13 mouse cellular contexts compared by ENCODE assay signal in genomic region chr16:90112577-90113155, GRCm38 (mm10). TPM values are rescaled to one million over a fixed set of nuclear protein-coding genes. Genes with fewer than 3 reads are reported as not detected.
DNase-seq lines count a peak whose midpoint lies in the region; ATAC-seq lines count a peak whose summit lies in the region.
"Had no signal": no experiment of that assay in that cellular context is flagged by ENCODE, and none has a peak within 500 bp of the region (broad histone marks: within the 10 kb centered on the region; RNA-seq: fewer than 3 reads in every experiment).

No protein-coding gene starts in this region.

- peak; percentile 92 for ATAC-seq in megakaryocyte, adult 5-6 weeks (ENCODE audit: poor library complexity, severe bottlenecking)

- DNase-seq in adrenal gland, postnatal 14 days = peak; percentile 62
- no peak for DNase-seq in adrenal gland, postnatal 4 days (ENCODE audit: low spot score in 2 of 2)
- peak; percentile 36 to 59 for DNase-seq in layer of hippocampus, adult 18-20 months (ENCODE audit: low spot score in 2 of 2)
- DNase-seq in layer of hippocampus, adult 9-10 months (ENCODE audit: low spot score) = no peak
- DNase-seq in heart, adult 9 months (ENCODE audit: low spot score in 2 of 2) = peak; percentile 44 to 63
- DNase-seq in thymus, postnatal 0 days (ENCODE audit: low spot score) = no peak
- no peak for DNase-seq in ovary, postnatal 10 days (ENCODE audit: low spot score)
- DNase-seq: B cell, adult 2 months; cerebellum, adult 18-20 months; kidney, adult 8-10 months; liver; midbrain, embryonic 14.5 days had no signal

RNA-seq across cellular contexts. Expression of gene Tiam1, which starts 30.9 kb away (rescaled TPM):
- total RNA-seq in adrenal gland, postnatal 14 days (2021) = 64.1 and 72.8 TPM in 2 replicates
- total RNA-seq in adrenal gland, postnatal 4 days (2021) = 10 to 100 TPM; 67.9 to 73.4 TPM
- total RNA-seq in layer of hippocampus, adult 18-20 months (2021) = 100 to 1,000 TPM; 109 to 111 TPM
- total RNA-seq in megakaryocyte, adult 5-6 weeks (2015) = 61.3 and 80.9 TPM in 2 replicates
- total RNA-seq in megakaryocyte, adult 5-6 weeks (2017) = 60.0 and 74.7 TPM in 2 replicates
- polyA plus RNA-seq in thymus, postnatal 0 days (2015; fragmentation: Nextera tagmentation; extraction: Ambion mirVana) = 25.6 and 32.7 TPM in 2 replicates

Comparison
In these comparisons a context has a peak if more than half of its experiments do, and no peak if none do; other contexts are left out.
1. DNase-seq: peak in adrenal gland, postnatal 14 days (single experiment), layer of hippocampus, adult 18-20 months (2 of 2) and heart, adult 9 months (2 of 2); none in adrenal gland, postnatal 4 days (0 of 2), layer of hippocampus, adult 9-10 months (single experiment), thymus, postnatal 0 days (single experiment) and ovary, postnatal 10 days (single experiment).